Mouse (Mus musculus) testis, adult 2 months (tissue): Measurements from ENCODE around the gene Baz2b.

Experiments used
- CTCF ChIP-seq: fragments of 200-500 bp; IDR thresholded peaks from 2 replicates; pipeline ENCODE4 v1.5.1; 2012; ENCODE audit warnings: low read depth, mild to moderate bottlenecking, inconsistent platforms, low read length, moderate library complexity; ENCODE audit not compliant: control insufficient read depth, insufficient read depth, insufficient replicate concordance
- POLR2A ChIP-seq: fragments of 200-500 bp; IDR thresholded peaks from 2 replicates; pipeline ENCODE4 v1.6.1; 2012; ENCODE audit warnings: low read depth, mild to moderate bottlenecking, inconsistent platforms, low read length, moderate library complexity; ENCODE audit not compliant: control insufficient read depth

DNA sequence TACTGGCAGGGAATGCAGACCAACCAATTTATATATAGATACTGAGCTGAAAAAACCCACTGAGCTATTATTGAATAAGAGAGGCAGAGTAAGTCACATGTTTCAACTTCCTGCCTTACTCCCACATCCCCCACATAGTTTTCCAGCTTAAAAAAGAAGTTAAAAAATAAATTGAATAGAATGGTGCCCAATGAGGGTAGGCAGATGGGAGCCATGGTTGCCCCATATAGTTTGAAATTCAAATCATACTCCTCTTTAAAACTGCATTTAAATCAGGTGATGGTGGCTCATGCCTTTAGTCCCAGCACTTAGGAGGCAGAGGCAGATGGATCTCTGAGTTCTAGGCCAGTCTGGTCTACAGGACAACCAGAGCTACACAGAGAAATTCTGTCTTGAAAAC, 43.9 kb upstream of the Baz2b start:
- TF ChIP-seq POLR2A (no peak), CTCF (no peak)
